Mouse (Mus musculus) R1 (cell line): ENCODE measurements around the gene Vmn2r80.
"Not testable (repeated sequence)": the region's sequence is repeated elsewhere in the genome, so short reads cannot be mapped to it uniquely, and the experiment has no call there.

ENCODE experiments used
- DNase-seq: peaks from one replicate; pipeline ENCODE4 v3.0.0-alpha.2; 2018; ENCODE audit warnings: low read depth, low spot score

Vmn2r80 gene

GRCm38 (mm10) chr10:79148469-79148868, at the start of gene Vmn2r80:
Vmn2r80 (plus strand) TSS chr10:79148769.
- DNase-seq = not testable (repeated sequence)

- peak; percentile 94 for DNase-seq
Observed at GRCm38 (mm10) chr10:79106325-79107282, 42.0 kb upstream of the Vmn2r80 start.

GRCm38 (mm10) chr10:79107531-79107930, 41.0 kb upstream of the Vmn2r80 start:
- DNase-seq = no peak

- DNase-seq = no peak
Observed at GRCm38 (mm10) chr10:79109156-79109555, 39.4 kb upstream of the Vmn2r80 start.

- no peak for DNase-seq
Observed at GRCm38 (mm10) chr10:79110482-79110881, 38.1 kb upstream of the Vmn2r80 start.

- no peak for DNase-seq
Observed at GRCm38 (mm10) chr10:79115085-79115484, 33.5 kb upstream of the Vmn2r80 start.

- peak; percentile 61 for DNase-seq
Observed at GRCm38 (mm10) chr10:79116125-79116849, 32.3 kb upstream of the Vmn2r80 start.

GRCm38 (mm10) chr10:79151602-79152001, 3.0 kb downstream of the Vmn2r80 start:
- DNase-seq = no peak

GRCm38 (mm10) chr10:79199973-79200372, 51.4 kb downstream of the Vmn2r80 start:
- peak; percentile 93 for DNase-seq

- DNase-seq = no peak
Observed at GRCm38 (mm10) chr10:79220432-79220831, 71.9 kb downstream of the Vmn2r80 start.

GRCm38 (mm10) chr10:79221606-79222005, 73.0 kb downstream of the Vmn2r80 start:
- no peak for DNase-seq

- DNase-seq = peak; percentile 37
Observed at GRCm38 (mm10) chr10:79222214-79222613, 73.6 kb downstream of the Vmn2r80 start.
